Mouse (Mus musculus): ENCODE data around the gene Teddm2.
A peak's percentile ranks its signal among the peaks of the same experiment; 100 is the strongest.

Teddm2 gene

GRCm38 (mm10) chr1:153830746-153831145, 69.3 kb downstream of the Teddm2 start:
- no peak for DNase-seq (ENCODE audit: low spot score in 2 of 2)

- DNase-seq (ENCODE audit: low spot score in 2 of 2) = no peak
Measured at GRCm38 (mm10) chr1:153820216-153820615, 79.8 kb downstream of the Teddm2 start.

GRCm38 (mm10) chr1:153814278-153814677, 85.8 kb downstream of the Teddm2 start:
- DNase-seq (ENCODE audit: low spot score in 2 of 2) = no peak

- peak; percentile 16 to 56 for DNase-seq (ENCODE audit: low spot score in 2 of 2)
Measured at GRCm38 (mm10) chr1:153807390-153807993, 92.5 kb downstream of the Teddm2 start.

- DNase-seq (ENCODE audit: low spot score in 2 of 2) = no peak
Measured at GRCm38 (mm10) chr1:153803530-153803929, 96.5 kb downstream of the Teddm2 start.

GRCm38 (mm10) chr1:153802691-153803090, 97.3 kb downstream of the Teddm2 start:
- DNase-seq (ENCODE audit: low spot score in 2 of 2) = no peak
